Mouse (Mus musculus) left cerebral cortex, adult 11 months (tissue): Measurements from ENCODE around the gene Krtap6-1.
"Not testable (repeated sequence)": the region's sequence is repeated elsewhere in the genome, so short reads cannot be mapped to it uniquely, and the experiment has no call there.

Experiments
- DNase-seq: peaks from one replicate; pipeline ENCODE4 v3.0.0; 2022; ENCODE audit warnings: low spot score

Krtap6-1 gene

DNA sequence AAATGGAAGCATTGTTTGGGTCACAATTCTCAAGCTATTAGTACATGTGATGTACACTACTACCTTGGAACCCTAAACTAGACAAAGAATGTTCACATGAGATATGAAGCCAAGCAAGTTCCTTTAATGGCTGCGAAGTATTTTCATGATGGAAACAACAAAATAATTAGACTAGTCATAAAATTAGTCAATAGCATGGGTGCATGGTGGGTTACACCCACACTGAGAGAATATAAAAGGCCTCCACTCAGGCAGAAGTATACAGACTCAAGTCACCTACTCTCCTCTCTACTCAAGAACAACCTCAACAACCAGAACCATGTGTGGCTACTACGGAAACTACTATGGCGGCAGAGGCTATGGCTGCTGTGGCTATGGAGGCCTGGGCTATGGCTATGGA lies at the start of gene Krtap6-1:
Gene Krtap6-1 (plus strand): TSS at position 301 of the 400 bp plus-strand sequence.
- DNase-seq = not testable (repeated sequence)

DNA sequence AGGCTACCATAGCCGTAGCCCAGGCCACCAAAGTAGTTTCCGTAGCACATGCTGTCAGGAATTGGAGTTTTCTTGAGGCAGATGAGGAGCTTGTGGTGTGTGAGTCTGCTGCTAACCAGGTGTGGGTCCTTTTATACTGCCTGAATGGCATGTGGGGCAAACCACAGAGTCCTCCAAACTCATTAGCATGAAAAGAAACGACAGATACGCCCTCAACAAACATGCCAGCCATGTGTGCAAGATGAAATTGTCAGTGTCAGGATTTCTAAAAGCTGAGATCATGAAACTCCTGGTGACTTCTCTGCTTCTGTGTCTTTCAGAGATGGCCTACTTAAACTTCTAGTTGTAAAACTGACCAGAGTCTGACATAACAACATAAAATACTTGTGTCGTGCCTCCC lies 20.8 kb upstream of the Krtap6-1 start, which contains the start of gene Krtap22-2:
Gene Krtap22-2 (minus strand): TSS at position 101 of the 400 bp plus-strand sequence.
- DNase-seq = no peak

GRCm38 (mm10) chr16:89013973-89014372 lies 17.5 kb upstream of the Krtap6-1 start:
- DNase-seq = no peak

DNA sequence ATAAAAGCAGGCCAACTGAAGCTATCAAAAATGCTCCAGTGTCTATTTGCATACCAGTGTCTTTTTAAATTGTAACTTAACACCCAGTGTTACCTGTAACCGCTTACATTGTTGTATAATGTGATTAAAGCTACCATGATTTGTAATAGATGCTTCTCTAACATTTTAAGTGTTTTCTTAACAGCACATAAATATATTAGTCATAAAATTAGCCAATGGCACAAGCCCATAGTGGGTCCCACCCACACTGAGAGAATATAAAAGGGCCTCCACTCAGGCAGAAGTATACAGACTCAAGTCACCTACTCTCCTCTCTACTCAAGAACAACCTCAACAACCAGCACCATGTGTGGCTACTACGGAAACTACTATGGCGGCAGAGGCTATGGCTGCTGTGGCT lies 16.5 kb upstream of the Krtap6-1 start, which contains the start of gene Gm10229:
Gene Gm10229 (plus strand): TSS at position 301 of the 400 bp plus-strand sequence.
- DNase-seq = not testable (repeated sequence)

DNA sequence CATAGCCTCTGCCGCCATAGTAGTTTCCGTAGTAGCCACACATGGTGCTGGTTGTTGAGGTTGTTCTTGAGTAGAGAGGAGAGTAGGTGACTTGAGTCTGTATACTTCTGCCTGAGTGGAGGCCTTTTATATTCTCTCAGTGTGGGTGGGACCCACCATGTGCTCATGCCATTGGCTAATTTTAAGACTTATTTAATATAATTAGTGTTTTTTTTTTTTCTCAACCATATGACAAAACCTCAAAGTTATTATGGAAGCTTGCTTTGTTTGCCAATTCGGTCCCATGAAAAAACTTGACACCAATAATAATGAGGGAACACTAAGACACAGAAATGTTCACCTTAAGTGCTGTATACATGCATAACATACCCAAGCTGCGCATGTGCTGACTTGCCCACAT lies 9.9 kb downstream of the Krtap6-1 start, which contains the start of gene Gm10228:
Gene Gm10228 (minus strand): TSS at position 101 of the 400 bp plus-strand sequence.
- DNase-seq = not testable (repeated sequence)

DNA sequence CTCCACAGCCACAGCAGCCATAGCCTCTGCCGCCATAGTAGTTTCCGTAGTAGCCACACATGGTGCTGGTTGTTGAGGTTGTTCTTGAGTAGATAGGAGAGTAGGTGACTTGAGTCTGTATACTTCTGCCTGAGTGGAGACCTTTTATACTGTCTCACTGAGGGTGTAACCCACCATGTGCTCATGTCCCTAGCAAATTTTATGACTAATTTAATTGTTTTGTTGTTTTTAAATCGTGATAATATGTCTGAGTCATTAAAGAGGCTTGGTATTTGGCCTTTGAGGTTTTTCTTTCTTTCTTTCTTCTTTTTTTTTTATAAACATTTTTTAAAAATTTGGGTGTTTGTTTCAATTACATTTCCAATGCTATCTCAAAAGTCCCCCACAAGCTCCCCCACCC lies 16.3 kb downstream of the Krtap6-1 start, which contains the start of gene Krtap6-5:
Gene Krtap6-5 (minus strand): TSS at position 101 of the 400 bp plus-strand sequence.
- no peak for DNase-seq

GRCm38 (mm10) chr16:89063902-89064301 lies 32.4 kb downstream of the Krtap6-1 start, which contains the start of gene 1110025L11Rik:
Gene 1110025L11Rik (minus strand): TSS chr16:89064002.
- DNase-seq = not testable (repeated sequence)

DNA sequence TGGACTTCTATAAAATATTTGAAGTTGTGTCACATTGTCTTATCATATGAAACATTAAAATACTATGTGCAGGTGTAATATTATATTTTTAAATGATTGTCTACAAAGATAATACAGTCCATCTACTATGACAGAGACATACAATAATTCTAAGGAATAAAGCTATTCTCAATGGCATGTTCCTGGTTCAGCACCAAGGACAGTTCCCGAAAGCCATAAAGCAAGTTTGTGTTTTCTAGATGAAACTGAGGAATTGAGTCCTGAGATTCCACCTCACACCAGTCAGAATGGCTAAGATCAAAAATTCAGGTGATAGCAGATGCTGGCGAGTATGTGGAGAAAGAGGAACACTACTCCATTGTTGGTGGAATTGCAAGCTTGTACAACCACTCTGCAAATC lies 39.5 kb downstream of the Krtap6-1 start:
- not testable (repeated sequence) for DNase-seq
